ENCODE assay signal across 25 mouse cellular contexts in the genomic region with DNA sequence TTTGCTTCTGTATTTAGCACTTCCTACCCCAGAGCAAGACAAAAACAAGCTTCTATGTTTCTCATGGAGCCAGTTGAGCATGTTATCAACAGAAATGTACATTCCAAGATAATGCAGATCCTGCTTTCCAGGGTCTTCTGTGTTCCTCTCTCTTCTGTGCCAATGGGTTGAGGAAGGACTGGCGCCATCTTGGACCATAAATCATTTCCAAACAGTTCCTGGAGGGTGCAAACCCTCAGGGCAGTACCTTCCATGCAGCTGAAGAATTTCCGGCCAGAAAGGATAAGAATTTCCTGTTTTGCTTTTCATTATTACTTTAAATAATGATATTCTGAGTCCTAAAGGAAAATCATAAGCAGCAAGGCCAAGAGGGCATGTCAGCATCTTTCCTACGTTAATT. TPM values are rescaled to one million over a fixed set of nuclear protein-coding genes. Genes with fewer than 3 reads are reported as not detected.
DNase-seq lines count a peak whose midpoint lies in the region; ATAC-seq and TF ChIP-seq lines count a peak whose summit lies in the region.
"Had no signal": no experiment of that assay in that cellular context is flagged by ENCODE, and none has a peak within 500 bp of the region (broad histone marks: within the 10 kb centered on the region; RNA-seq: fewer than 3 reads in every experiment).

No protein-coding gene starts in this region.

- DNase-seq in kidney, adult 2 months = peak; percentile 65
- DNase-seq in kidney, postnatal 4 days = no peak
- peak; percentile 39 for DNase-seq in kidney, postnatal 14 days
- no peak for DNase-seq in liver
- no peak for DNase-seq in gastrocnemius, postnatal 25 days
- DNase-seq: adrenal gland, postnatal 10 days; adrenal gland, postnatal 36 days; B cell, adult 2 months; cerebellum, adult 18-20 months; cerebellum, adult 9-10 months; cerebellum, postnatal 14 days; gastrocnemius, postnatal 10 days; heart, adult 18-20 months; heart, postnatal 14 days; heart, postnatal 4 days had no signal

- no peak overlapping the region for H3K4me3 ChIP-seq in kidney, adult 2 months (ENCODE audit: insufficient read depth, low read depth, low read length)
- H3K4me3 ChIP-seq in kidney, embryonic 14.5 days (ENCODE audit: low read length) = no peak overlapping the region
- no peak overlapping the region for H3K4me3 ChIP-seq in liver, embryonic 16.5 days (ENCODE audit: low read depth, low read length)
- H3K4me3 ChIP-seq: forebrain, embryonic 10.5 days; forebrain, embryonic 13.5 days; heart, embryonic 13.5 days had no signal

- peaks cover 21% of the 10 kb centered on the region; the same call in 1 of the 2 replicates for H3K4me1 ChIP-seq in kidney, adult 2 months (ENCODE audit: control insufficient read depth, insufficient read depth, low read length)
- no peaks in the 10 kb centered on the region for H3K4me1 ChIP-seq in kidney, embryonic 14.5 days (ENCODE audit: control insufficient read depth, insufficient read depth, low read length)
- H3K4me1 ChIP-seq in liver, embryonic 16.5 days (ENCODE audit: control insufficient read depth, low read depth, low read length) = no peaks in the 10 kb centered on the region
- H3K4me1 ChIP-seq: forebrain, embryonic 10.5 days; forebrain, embryonic 13.5 days had no signal

- H3K27ac ChIP-seq in kidney, adult 2 months (ENCODE audit: insufficient read depth, low read depth, low read length) = no peak overlapping the region
- no peak overlapping the region for H3K27ac ChIP-seq in kidney, embryonic 14.5 days (ENCODE audit: low read depth, low read length)
- H3K27ac ChIP-seq in liver, embryonic 16.5 days (ENCODE audit: low read length) = no peak overlapping the region
- H3K27ac ChIP-seq: forebrain, embryonic 10.5 days; forebrain, embryonic 13.5 days; heart, embryonic 13.5 days; hindbrain, embryonic 14.5 days had no signal

- no peak for TF ChIP-seq POLR2A in kidney, adult 2 months (IDR thresholded peaks at IDR 0.05; ENCODE audit: low read depth, low read length)

- H3K9ac ChIP-seq in kidney, embryonic 14.5 days (ENCODE audit: low read depth, low read length) = no peak overlapping the region
- H3K9ac ChIP-seq in liver, embryonic 16.5 days (ENCODE audit: low read depth, low read length) = no peak overlapping the region
- H3K9ac ChIP-seq: forebrain, embryonic 13.5 days; heart, embryonic 13.5 days; hindbrain, embryonic 14.5 days had no signal

- no peak for ATAC-seq in kidney, embryonic 14.5 days (ENCODE audit: low FRiP score, low TSS enrichment)
- peak; percentile 54; the same call in 1 of the 2 replicates for ATAC-seq in liver, embryonic 16.5 days (ENCODE audit: low read depth)
- ATAC-seq: forebrain, embryonic 13.5 days; forebrain, embryonic 16.5 days; Patski had no signal

- H3K9me3 ChIP-seq in kidney, embryonic 14.5 days (ENCODE audit: control insufficient read depth, low read length) = no peaks in the 10 kb centered on the region
- H3K9me3 ChIP-seq in liver, embryonic 16.5 days (replicated peaks; ENCODE audit: control insufficient read depth, low read length) = no peaks in the 10 kb centered on the region
- H3K9me3 ChIP-seq: forebrain, embryonic 10.5 days; forebrain, embryonic 13.5 days; heart, embryonic 13.5 days had no signal

- TF ChIP-seq CTCF in kidney, adult 2 months (conservative IDR thresholded peaks at IDR 0.05; ENCODE audit: insufficient read depth, insufficient read length, low read depth, low read length) = no peak

- H3K36me3 ChIP-seq in kidney, adult 2 months (ENCODE audit: control insufficient read depth, insufficient read depth, low read length) = no peaks in the 10 kb centered on the region
- H3K36me3 ChIP-seq in kidney, embryonic 14.5 days (ENCODE audit: control insufficient read depth, insufficient read depth, low read length) = no peaks in the 10 kb centered on the region
- H3K36me3 ChIP-seq in liver, embryonic 16.5 days (ENCODE audit: control insufficient read depth, insufficient read depth) = no peaks in the 10 kb centered on the region
- H3K36me3 ChIP-seq: forebrain, embryonic 10.5 days; G1E; heart, embryonic 13.5 days had no signal

- H3K27me3 ChIP-seq in kidney, adult 2 months (replicated peaks; ENCODE audit: control insufficient read depth, insufficient read depth, low read length) = no peaks in the 10 kb centered on the region
- H3K27me3 ChIP-seq in kidney, embryonic 14.5 days (ENCODE audit: control insufficient read depth, insufficient read depth, low read length) = no peaks in the 10 kb centered on the region
- no peaks in the 10 kb centered on the region for H3K27me3 ChIP-seq in liver, embryonic 16.5 days (ENCODE audit: control insufficient read depth, insufficient read depth, low read depth, low read length)
- H3K27me3 ChIP-seq: CH12.LX; forebrain, embryonic 13.5 days; heart, embryonic 13.5 days; Patski had no signal

- WGBS in kidney, adult 2 months = 62% methylated on average over 3 of the region's 3 CpGs
- WGBS in kidney, embryonic 14.5 days = 71% methylated on average over 3 of the region's 3 CpGs
- WGBS in liver, embryonic 16.5 days (ENCODE audit: insufficient replicate concordance) = 40% methylated on average over 3 of the region's 3 CpGs

- no peak overlapping the region for H3K4me2 ChIP-seq in kidney, embryonic 14.5 days (replicated peaks; ENCODE audit: low read depth, low read length)
- H3K4me2 ChIP-seq in liver, embryonic 16.5 days (ENCODE audit: low read depth, low read length) = no peak overlapping the region
- H3K4me2 ChIP-seq: forebrain, embryonic 13.5 days; heart, embryonic 13.5 days; hindbrain, embryonic 14.5 days had no signal

RNA-seq across cellular contexts. Expression of a gene that starts 41.7 kb away (rescaled TPM):
- polyA plus RNA-seq in kidney, adult 2 months (2012; rRNA removed) = 39.0 and 42.9 TPM in 2 replicates
- 9.4 and 11.4 TPM in 2 replicates for polyA plus RNA-seq in kidney, embryonic 14.5 days (2014; fragmentation: Nextera tagmentation; extraction: Ambion mirVana)
- polyA plus RNA-seq in liver, embryonic 16.5 days (2015; fragmentation: Nextera tagmentation; extraction: Ambion mirVana) = 17.4 and 23.1 TPM in 2 replicates
- 1 to 10 TPM; 2.6 to 3.1 TPM for total RNA-seq in gastrocnemius, postnatal 25 days (2021)

Comparison
In these comparisons a context has a peak if more than half of its experiments do, and no peak if none do; other contexts are left out.
1. DNase-seq: peak in kidney, adult 2 months (single experiment) and kidney, postnatal 14 days (single experiment); none in kidney, postnatal 4 days (0 of 2), liver (single experiment) and gastrocnemius, postnatal 25 days (single experiment).